ENCODE assay signal across 8 mouse cellular contexts in genomic region chr11:75148332-75149035, GRCm38 (mm10). TPM values are rescaled to one million over a fixed set of nuclear protein-coding genes. Genes with fewer than 3 reads are reported as not detected.
DNase-seq lines count a peak whose midpoint lies in the region; ATAC-seq lines count a peak whose summit lies in the region.

No protein-coding gene starts in this region.

- ATAC-seq in liver, embryonic 12.5 days: no peak
- ATAC-seq in liver, embryonic 11.5 days (replicated peaks; ENCODE audit: low FRiP score): no peak
- ATAC-seq in forebrain, embryonic 12.5 days (ENCODE audit: low FRiP score): no peak
- ATAC-seq in hindbrain, embryonic 13.5 days (ENCODE audit: low FRiP score): no peak
- no peak for ATAC-seq in midbrain, embryonic 16.5 days

- no peaks in the 10 kb centered on the region for H3K27me3 ChIP-seq in liver, embryonic 12.5 days (replicated peaks)
- no peaks in the 10 kb centered on the region for H3K27me3 ChIP-seq in liver, embryonic 11.5 days (replicated peaks; ENCODE audit: control insufficient read depth, insufficient read depth, low read length)
- H3K27me3 ChIP-seq in forebrain, embryonic 12.5 days: no peaks in the 10 kb centered on the region
- H3K27me3 ChIP-seq in hindbrain, embryonic 13.5 days: no peaks in the 10 kb centered on the region
- no peaks in the 10 kb centered on the region for H3K27me3 ChIP-seq in midbrain, embryonic 16.5 days (ENCODE audit: control insufficient read depth, insufficient read depth, low read depth, low read length)

- H3K4me3 ChIP-seq in liver, embryonic 12.5 days: no peak overlapping the region
- H3K4me3 ChIP-seq in liver, embryonic 11.5 days (ENCODE audit: low read depth, low read length): no peak overlapping the region
- H3K4me3 ChIP-seq in forebrain, embryonic 12.5 days (replicated peaks): no peak overlapping the region
- H3K4me3 ChIP-seq in hindbrain, embryonic 13.5 days: no peak overlapping the region
- H3K4me3 ChIP-seq in midbrain, embryonic 16.5 days (ENCODE audit: low read depth, low read length): no peak overlapping the region

- H3K4me2 ChIP-seq in liver, embryonic 12.5 days: no peak overlapping the region
- H3K4me2 ChIP-seq in liver, embryonic 11.5 days: no peak overlapping the region
- no peak overlapping the region for H3K4me2 ChIP-seq in forebrain, embryonic 12.5 days
- no peak overlapping the region for H3K4me2 ChIP-seq in hindbrain, embryonic 13.5 days
- H3K4me2 ChIP-seq in midbrain, embryonic 16.5 days (ENCODE audit: low read length): no peak overlapping the region

- no peak overlapping the region for H3K9ac ChIP-seq in liver, embryonic 12.5 days
- H3K9ac ChIP-seq in liver, embryonic 11.5 days (ENCODE audit: low read depth, low read length): no peak overlapping the region
- no peak overlapping the region for H3K9ac ChIP-seq in forebrain, embryonic 12.5 days
- H3K9ac ChIP-seq in hindbrain, embryonic 13.5 days: no peak overlapping the region
- H3K9ac ChIP-seq in midbrain, embryonic 16.5 days (ENCODE audit: low read depth, low read length): no peak overlapping the region

- H3K9me3 ChIP-seq in liver, embryonic 12.5 days (replicated peaks): no peaks in the 10 kb centered on the region
- H3K9me3 ChIP-seq in liver, embryonic 11.5 days (ENCODE audit: control insufficient read depth, low read length): no peaks in the 10 kb centered on the region
- no peaks in the 10 kb centered on the region for H3K9me3 ChIP-seq in forebrain, embryonic 12.5 days
- no peaks in the 10 kb centered on the region for H3K9me3 ChIP-seq in hindbrain, embryonic 13.5 days
- H3K9me3 ChIP-seq in midbrain, embryonic 16.5 days (replicated peaks; ENCODE audit: control insufficient read depth, low read length, poor library complexity, severe bottlenecking): no peaks in the 10 kb centered on the region

- peaks cover 28% of the 10 kb centered on the region for H3K4me1 ChIP-seq in liver, embryonic 12.5 days
- H3K4me1 ChIP-seq in liver, embryonic 11.5 days (replicated peaks; ENCODE audit: control insufficient read depth, insufficient read depth, low read length): peaks cover 11% of the 10 kb centered on the region
- H3K4me1 ChIP-seq in forebrain, embryonic 12.5 days: peaks cover 11% of the 10 kb centered on the region
- H3K4me1 ChIP-seq in hindbrain, embryonic 13.5 days (replicated peaks): peaks cover 18% of the 10 kb centered on the region
- H3K4me1 ChIP-seq in midbrain, embryonic 16.5 days (ENCODE audit: control insufficient read depth, insufficient read depth, low read length): peaks cover 10% of the 10 kb centered on the region

- 88% methylated on average over 11 of the region's 11 CpGs for WGBS in liver, embryonic 12.5 days (ENCODE audit: insufficient replicate concordance)
- WGBS in liver, embryonic 11.5 days: 88% methylated on average over 11 of the region's 11 CpGs
- 94% methylated on average over 10 of the region's 11 CpGs for WGBS in forebrain, embryonic 12.5 days
- 97% methylated on average over 10 of the region's 11 CpGs for WGBS in hindbrain, embryonic 13.5 days
- 90% methylated on average over 10 of the region's 11 CpGs for WGBS in midbrain, embryonic 16.5 days

- DNase-seq in liver, embryonic 11.5 days (ENCODE audit: low spot score): no peak
- no peak for DNase-seq in embryo, embryonic 9.5 days (ENCODE audit: extremely low spot score)
- no peak for DNase-seq in layer of hippocampus, postnatal 10 days (ENCODE audit: low spot score in 2 of 2)
- DNase-seq in frontal cortex, postnatal 36 days (ENCODE audit: low spot score in 2 of 2): no peak

- peaks cover 34% of the 10 kb centered on the region for H3K36me3 ChIP-seq in liver, embryonic 12.5 days
- peaks cover 11% of the 10 kb centered on the region for H3K36me3 ChIP-seq in liver, embryonic 11.5 days (ENCODE audit: control insufficient read depth, insufficient read depth, low read length)
- peaks cover 36% of the 10 kb centered on the region for H3K36me3 ChIP-seq in forebrain, embryonic 12.5 days (replicated peaks)
- peaks cover 39% of the 10 kb centered on the region for H3K36me3 ChIP-seq in hindbrain, embryonic 13.5 days
- 0 out of 2 replicates have a peak, but pooled peaks cover 3% of the 10 kb centered on the region for H3K36me3 ChIP-seq in midbrain, embryonic 16.5 days (ENCODE audit: control insufficient read depth, insufficient read depth, low read length)

- H3K27ac ChIP-seq in liver, embryonic 12.5 days: peak overlapping the region; percentile 62; the same call in 1 of the 2 replicates
- H3K27ac ChIP-seq in liver, embryonic 11.5 days (ENCODE audit: low read depth, low read length): no peak overlapping the region
- H3K27ac ChIP-seq in forebrain, embryonic 12.5 days: peak overlapping the region; percentile 25; the same call in 1 of the 2 replicates
- peak overlapping the region; percentile 75 for H3K27ac ChIP-seq in hindbrain, embryonic 13.5 days
- peak overlapping the region; percentile 77 for H3K27ac ChIP-seq in midbrain, embryonic 16.5 days (ENCODE audit: low read length)

RNA-seq across cellular contexts. Expression of gene Hic1, which starts 20.8 kb away (rescaled TPM):
- 4.6 and 5.8 TPM in 2 replicates for polyA plus RNA-seq in liver, embryonic 12.5 days (2016; fragmentation: Nextera tagmentation; extraction: Ambion mirVana)
- polyA plus RNA-seq in liver, embryonic 11.5 days (2014; fragmentation: Nextera tagmentation; extraction: Ambion mirVana): 2.7 and 3.2 TPM in 2 replicates
- polyA plus RNA-seq in forebrain, embryonic 12.5 days (2016; fragmentation: Nextera tagmentation; extraction: Ambion mirVana): 3.2 and 4.4 TPM in 2 replicates
- 3.4 TPM in 2 replicates for polyA plus RNA-seq in hindbrain, embryonic 13.5 days (2015; fragmentation: Nextera tagmentation; extraction: Ambion mirVana)
- polyA plus RNA-seq in midbrain, embryonic 16.5 days (2015; fragmentation: Nextera tagmentation; extraction: Ambion mirVana): 1.3 and 1.8 TPM in 2 replicates
- total RNA-seq in layer of hippocampus, postnatal 10 days (2021): 1 to 10 TPM; 3.3 to 6.1 TPM

RNA-seq across cellular contexts. Expression of gene Ovca2, which starts 30.2 kb away (rescaled TPM):
- 17.6 and 17.9 TPM in 2 replicates for polyA plus RNA-seq in liver, embryonic 12.5 days (2016; fragmentation: Nextera tagmentation; extraction: Ambion mirVana)
- polyA plus RNA-seq in liver, embryonic 11.5 days (2014; fragmentation: Nextera tagmentation; extraction: Ambion mirVana): 24.9 and 32.1 TPM in 2 replicates
- 24.3 and 25.3 TPM in 2 replicates for polyA plus RNA-seq in forebrain, embryonic 12.5 days (2016; fragmentation: Nextera tagmentation; extraction: Ambion mirVana)
- polyA plus RNA-seq in hindbrain, embryonic 13.5 days (2015; fragmentation: Nextera tagmentation; extraction: Ambion mirVana): 17.0 and 18.2 TPM in 2 replicates
- polyA plus RNA-seq in midbrain, embryonic 16.5 days (2015; fragmentation: Nextera tagmentation; extraction: Ambion mirVana): 13.3 and 14.5 TPM in 2 replicates
- 10 to 100 TPM; 10.1 to 11.1 TPM for total RNA-seq in layer of hippocampus, postnatal 10 days (2021)

RNA-seq across cellular contexts. Expression of gene Dph1, which starts 42.6 kb away (rescaled TPM):
- polyA plus RNA-seq in liver, embryonic 12.5 days (2016; fragmentation: Nextera tagmentation; extraction: Ambion mirVana): 19.7 and 20.5 TPM in 2 replicates
- 30.3 and 34.0 TPM in 2 replicates for polyA plus RNA-seq in liver, embryonic 11.5 days (2014; fragmentation: Nextera tagmentation; extraction: Ambion mirVana)
- 15.7 and 16.6 TPM in 2 replicates for polyA plus RNA-seq in forebrain, embryonic 12.5 days (2016; fragmentation: Nextera tagmentation; extraction: Ambion mirVana)
- polyA plus RNA-seq in hindbrain, embryonic 13.5 days (2015; fragmentation: Nextera tagmentation; extraction: Ambion mirVana): 14.4 and 15.5 TPM in 2 replicates
- 12.5 and 14.0 TPM in 2 replicates for polyA plus RNA-seq in midbrain, embryonic 16.5 days (2015; fragmentation: Nextera tagmentation; extraction: Ambion mirVana)
- total RNA-seq in layer of hippocampus, postnatal 10 days (2021): 10 to 100 TPM; 20.8 to 21.1 TPM

RNA-seq across cellular contexts. Expression of gene Rtn4rl1, which starts 45.1 kb away (rescaled TPM):
- 1.2 and 1.3 TPM in 2 replicates for polyA plus RNA-seq in liver, embryonic 12.5 days (2016; fragmentation: Nextera tagmentation; extraction: Ambion mirVana)
- polyA plus RNA-seq in liver, embryonic 11.5 days (2014; fragmentation: Nextera tagmentation; extraction: Ambion mirVana): 1.7 and 2.9 TPM in 2 replicates
- polyA plus RNA-seq in forebrain, embryonic 12.5 days (2016; fragmentation: Nextera tagmentation; extraction: Ambion mirVana): 1.7 and 1.8 TPM in 2 replicates
- 6.2 and 8.0 TPM in 2 replicates for polyA plus RNA-seq in hindbrain, embryonic 13.5 days (2015; fragmentation: Nextera tagmentation; extraction: Ambion mirVana)
- polyA plus RNA-seq in midbrain, embryonic 16.5 days (2015; fragmentation: Nextera tagmentation; extraction: Ambion mirVana): 17.8 and 19.7 TPM in 2 replicates
- total RNA-seq in layer of hippocampus, postnatal 10 days (2021): 10 to 100 TPM; 54.5 to 58.5 TPM
